Mouse (Mus musculus) spleen, postnatal 10 days (tissue): ENCODE results near the gene Rgl3.

Experiments
- DNase-seq, 2 experiments: peaks; one replicate each; pipeline ENCODE4 v3.0.0; 2021 to 2022; ENCODE audit warnings: low spot score in 2 of 2

Gene Rgl3

DNA sequence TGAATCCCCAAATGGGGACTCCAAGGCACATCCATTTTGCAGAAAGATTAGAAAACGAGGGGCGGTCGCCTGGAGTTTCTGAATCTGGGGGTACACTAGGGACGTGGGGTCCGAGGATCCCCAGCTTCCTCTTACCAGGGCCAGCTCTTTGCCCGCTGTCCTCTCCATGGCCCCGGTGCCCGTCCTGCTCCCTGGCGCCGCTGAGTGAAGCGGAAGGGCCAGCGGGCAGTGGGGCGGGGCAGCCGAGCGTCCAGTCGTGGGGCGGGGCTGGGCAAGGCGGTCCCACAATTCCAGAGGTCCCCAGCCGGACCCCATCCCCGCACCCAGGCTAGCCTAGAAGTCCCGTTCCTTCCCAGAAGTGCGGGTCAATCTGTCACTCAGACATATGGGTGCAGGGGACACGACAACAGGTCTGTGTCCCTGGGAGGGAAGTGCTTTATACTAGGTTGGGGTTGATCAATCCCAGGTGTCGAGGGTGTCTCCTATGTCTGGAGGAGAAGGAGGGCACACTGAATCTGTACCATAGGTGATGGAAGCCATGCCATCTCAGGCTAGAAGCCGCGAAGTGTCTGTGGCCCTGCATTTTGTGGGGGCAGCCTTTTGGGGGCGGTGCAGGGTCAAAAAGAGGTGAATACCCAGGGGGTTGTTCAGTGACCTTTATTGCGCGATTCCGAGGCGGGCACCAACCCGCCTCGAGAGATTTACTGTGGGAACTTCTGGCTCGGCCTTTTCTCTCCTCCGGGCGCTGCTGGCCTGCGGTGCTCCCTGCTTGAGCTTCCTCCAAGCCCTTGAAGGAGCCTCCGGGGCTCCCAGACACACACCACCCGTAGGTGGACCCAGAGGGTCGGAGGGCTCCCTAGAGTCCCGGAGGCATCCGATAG lies at the start of gene Rgl3:
Gene Rgl3, minus strand, starts transcription at position 217 of the 881 bp plus-strand sequence.
- DNase-seq = no peak

DNA sequence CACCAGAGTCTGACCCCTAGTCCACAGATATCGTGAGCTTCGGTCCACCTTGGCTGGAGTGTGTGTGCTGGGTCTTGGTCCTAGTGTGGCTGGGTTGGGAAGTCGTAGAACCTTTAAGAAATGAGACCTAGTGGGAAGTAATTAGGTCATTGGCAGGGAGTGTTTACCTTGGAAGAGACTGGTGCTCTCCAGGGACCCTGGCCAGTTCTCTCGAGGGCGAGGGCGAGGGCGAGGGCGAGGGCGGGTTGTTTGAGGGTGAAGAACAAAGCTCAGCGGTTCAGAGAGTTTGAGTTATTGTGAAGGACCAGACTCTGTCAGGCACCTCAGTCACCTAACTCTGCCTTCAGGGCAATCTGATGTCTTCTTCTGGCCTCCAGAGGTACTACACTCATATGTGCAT lies 48.6 kb upstream of the Rgl3 start:
- DNase-seq = no peak

DNA sequence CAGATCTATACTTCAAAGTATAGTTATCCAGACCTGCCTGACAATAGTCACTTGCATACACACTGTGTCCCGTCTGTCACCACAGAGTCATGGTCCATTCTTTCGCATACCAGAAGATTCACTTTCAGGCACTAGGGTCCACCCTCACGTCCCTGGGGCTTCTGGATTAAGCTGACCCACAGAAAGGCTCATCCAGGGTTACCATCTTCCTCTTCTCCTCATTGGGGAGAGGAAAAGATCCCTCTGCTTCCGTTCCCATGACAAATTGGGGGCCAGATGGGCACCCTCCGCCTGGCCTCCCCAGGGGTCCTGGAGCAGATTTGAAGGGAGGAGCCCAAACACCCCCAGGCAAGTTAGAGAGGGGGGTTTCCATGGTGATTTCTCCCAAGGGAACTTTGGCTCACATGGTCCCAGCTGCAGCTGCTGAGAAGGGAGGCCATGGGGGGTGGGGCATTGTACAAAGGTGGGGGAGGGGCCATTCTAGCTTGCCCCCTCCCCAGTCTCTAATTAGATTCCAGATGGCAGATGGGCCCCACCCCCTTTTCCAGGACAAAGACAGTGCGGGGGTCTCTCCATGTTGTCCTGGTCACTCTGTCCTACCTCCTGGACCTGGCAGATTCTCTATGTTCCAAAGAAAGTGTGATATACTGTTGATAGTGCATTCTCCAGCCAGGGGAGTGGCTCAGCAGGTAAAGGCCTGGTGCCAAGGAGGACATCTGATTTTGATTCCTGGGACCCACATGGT lies 46.2 kb upstream of the Rgl3 start:
- no peak for DNase-seq

DNA sequence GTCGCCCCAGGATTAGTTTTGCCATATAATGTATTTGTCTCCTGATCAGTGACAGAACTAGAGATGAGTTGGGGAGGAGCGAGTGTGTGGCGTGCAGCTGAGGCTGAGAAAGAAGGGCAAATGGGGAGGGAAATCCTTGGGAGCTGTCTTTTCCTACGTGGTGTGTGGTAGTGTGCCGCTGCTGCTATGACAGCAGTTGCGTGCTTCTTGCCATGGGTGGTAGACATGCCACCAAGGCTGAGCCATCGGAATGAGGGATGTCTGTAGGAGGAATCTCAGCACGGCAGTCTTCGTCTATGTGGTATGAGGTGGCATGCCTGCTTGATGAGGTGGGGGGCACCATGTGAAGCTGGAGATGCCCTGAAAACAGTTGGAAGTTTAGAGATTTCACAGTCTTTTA lies 41.1 kb upstream of the Rgl3 start:
- DNase-seq = no peak

DNA sequence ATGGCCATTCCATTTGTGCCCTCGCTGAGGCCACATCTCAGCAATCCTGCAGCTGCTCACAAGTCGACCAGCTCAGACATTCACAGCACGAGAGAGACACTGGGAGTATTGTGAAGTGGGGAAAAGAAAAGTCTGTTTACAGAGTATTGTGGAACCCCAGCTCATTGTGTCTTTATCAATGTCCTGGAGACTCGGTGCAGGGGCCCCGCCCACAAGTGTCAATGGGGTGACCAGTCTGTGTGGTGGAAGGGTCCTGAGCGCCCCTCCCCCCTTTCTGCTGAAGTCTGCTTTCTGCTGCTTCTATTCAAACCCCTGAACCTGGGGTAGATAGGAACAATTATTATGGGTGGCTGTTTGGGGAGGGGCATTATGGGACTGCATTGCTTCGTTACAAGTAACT lies 39.2 kb upstream of the Rgl3 start:
- DNase-seq = no peak

DNA sequence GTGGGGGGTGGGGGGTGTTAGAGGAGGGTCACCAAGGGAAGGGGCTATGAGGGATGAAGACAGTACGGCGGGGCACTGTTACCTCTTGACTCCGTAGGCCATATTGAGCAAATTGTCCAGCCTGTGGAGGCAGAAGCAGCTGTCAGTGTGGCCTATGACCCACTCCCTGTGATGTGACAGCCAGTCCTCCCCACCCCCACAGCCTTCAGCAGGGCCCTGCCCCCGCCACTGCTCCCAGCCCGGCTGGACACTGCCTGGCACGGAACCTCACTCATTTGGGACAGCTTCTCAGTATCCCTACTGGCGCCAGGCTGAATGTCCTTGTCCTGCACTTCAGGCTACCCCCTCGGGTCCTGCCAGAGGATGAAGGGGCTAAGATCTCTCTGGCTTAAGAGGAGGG lies 35.3 kb upstream of the Rgl3 start:
- no peak for DNase-seq

DNA sequence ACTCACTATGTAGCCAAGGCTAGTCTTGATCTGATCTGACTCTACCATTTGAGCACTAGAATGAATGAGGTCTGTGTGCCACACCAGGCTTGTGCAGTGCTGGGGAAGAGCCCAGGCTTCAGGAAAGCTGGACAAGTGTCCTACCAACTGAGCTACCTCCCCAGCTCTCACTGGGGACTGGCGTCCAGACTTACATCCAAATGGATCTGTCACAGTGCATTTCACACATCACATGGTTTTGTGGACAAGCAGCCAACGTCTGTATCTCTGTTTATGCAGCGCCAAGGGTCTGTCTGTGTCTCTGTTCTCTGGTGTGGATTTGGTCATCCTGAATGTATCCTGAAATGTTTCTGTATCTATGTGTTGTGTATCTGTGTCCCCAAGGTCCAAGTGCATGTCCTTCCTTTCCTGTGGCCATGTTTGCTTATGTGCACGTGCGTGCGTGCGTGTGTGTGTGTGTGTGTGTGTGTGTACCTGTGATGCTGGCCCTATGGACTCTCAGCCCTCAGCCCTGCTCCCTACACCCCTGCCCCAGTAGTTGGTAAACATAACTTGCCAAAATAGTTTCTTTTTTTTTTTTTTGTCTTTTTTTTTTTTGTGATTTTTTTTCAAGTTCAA lies 28.1 kb upstream of the Rgl3 start:
- no peak for DNase-seq

DNA sequence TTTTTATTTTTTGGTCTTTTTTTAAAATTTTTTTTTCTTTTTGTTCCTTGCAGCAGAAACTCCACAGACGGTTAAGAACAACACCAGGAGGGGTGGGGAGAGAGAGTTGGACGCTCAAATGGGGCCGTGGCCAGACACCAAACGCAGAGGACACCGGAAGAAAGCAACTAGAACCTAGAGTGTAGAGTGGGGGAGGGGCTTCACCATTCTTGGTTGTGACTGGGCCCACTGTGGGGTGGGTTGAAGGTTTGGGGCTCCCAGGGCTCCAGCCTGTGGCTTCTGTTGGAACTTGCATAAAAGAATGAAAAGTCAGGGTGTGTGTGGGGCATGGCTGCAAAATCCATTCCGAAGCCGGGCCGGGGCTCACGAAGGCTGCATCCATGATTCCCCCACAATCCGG lies 27.0 kb upstream of the Rgl3 start:
- DNase-seq = no peak

DNA sequence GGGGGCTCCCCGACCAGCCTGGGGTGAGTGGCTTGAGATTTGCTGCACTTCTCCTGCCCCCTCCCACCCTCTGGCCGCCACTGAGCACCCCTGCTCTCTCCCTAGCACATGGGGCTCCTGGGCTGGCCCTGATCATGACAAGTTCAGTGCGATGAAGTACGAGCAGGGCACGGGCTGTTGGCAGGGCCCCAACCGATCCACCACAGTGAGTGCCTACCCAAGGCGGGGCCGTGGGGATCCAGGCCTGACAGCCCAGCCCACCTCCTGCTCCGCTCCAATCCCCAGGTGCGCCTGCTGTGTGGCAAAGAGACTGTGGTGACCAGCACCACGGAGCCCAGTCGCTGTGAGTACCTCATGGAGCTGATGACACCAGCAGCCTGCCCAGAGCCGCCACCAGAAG lies 23.5 kb upstream of the Rgl3 start:
- no peak for DNase-seq

DNA sequence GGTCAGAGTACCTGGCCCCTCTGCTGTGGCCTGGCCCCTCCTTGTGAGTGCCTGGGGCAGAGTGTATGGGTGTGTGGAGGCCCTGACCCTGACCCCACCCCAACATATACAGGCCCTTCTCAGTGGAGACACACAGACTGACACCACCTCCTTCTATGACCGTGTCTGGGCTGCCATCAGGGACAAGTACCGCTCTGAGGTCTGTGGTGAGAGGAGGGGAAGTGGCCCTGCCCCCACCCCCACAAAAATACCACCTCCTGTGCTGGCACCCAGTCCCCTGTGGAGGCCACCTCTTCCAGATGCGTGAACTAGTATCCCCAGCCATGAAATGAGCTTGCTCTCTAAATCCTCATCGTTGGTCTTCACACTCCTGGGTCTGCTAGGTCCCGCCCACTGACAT lies 21.8 kb upstream of the Rgl3 start:
- no peak for DNase-seq

DNA sequence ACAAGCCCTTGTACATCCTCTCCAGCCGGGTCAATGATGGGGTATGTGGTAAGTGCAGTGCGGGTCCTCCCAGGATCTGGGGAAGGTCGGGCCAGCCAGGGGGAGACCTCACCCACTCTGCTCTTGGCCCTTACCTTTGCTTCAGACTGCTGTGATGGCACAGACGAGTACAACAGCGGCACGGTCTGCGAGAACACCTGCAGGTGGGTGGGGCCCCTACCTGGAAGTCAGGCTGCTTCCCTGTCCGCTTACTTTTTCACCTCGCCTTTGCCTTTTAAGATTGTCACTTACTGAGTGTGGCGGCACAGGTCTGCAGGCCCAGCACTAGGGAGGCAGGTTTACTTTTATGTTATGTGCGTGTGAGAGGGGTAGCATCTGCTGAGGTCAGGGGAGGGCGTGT lies 15.3 kb upstream of the Rgl3 start:
- no peak for DNase-seq

DNA sequence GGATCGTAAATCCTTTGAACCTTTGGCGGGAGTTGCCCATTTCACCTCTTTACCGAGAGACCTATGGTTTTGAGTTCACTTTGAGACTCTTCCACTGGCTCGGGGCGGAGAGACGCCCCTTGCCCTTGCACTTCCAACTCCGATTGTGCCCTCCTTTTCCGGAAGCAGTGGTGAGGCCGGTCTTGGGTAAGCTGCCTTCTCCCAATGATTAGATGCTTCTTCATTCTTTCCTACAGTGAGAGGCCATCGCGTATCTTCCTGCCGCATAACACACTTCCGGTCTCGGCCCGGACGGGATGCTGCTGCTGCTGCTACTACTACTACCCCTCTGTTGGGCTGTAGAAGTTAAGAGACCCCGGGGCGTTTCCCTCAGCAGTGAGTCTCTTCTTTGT lies 13.9 kb upstream of the Rgl3 start:
- DNase-seq = peak in 1 of 2 experiments; percentile 59

DNA sequence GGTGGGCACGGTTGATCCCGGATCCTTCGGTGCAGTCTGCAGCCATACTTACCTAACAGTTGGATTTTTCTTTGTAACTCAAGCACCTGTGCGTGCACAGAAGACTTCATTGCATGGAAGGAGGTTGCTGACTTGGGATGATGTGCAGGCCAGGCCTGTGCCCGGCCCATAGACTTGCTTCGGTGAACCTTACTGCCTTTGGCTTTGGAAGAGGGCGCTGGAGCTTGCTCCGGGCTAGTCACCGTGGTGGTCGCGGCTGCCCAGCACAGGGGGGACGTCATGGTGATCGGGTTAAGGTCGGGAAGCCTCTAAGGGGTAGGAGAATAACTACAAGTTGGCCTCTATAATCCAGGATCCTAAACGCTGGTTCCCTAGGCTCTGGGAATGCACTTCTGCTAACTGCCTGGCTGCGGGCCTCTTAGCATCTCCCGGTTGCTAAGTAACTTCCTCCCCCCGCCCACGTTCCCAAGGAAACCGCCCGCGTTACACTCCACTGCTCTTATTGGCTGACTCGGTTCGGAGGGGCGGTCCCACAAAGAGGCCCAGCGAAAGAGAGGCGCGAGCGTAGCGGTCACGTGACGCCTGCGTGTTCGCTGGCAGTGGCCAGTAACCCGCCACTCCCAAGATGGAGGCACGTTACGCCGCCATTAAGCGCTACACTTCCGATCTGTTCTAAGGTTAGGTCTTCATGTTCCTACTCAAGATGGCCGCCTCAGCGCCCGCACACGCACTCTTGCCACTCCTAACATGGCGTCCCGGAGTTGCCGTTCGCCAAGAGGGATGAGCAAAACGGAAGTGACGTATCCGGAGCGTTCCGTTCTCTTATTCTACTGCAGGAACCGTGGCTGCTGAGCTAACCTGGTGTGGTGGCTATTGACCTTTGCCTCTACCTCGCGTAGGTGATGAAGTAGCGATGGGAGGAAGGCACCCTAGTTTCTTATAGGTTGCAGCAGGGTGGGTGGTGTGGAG lies 13.2 kb upstream of the Rgl3 start, which contains the start of the genes Ccdc151 and Prkcsh:
Gene Ccdc151, minus strand, starts transcription at position 441 of the 969 bp plus-strand sequence.
Gene Prkcsh, plus strand, starts transcription at position 613 of the 969 bp plus-strand sequence.
- DNase-seq = peak; percentile 96 to 99

DNA sequence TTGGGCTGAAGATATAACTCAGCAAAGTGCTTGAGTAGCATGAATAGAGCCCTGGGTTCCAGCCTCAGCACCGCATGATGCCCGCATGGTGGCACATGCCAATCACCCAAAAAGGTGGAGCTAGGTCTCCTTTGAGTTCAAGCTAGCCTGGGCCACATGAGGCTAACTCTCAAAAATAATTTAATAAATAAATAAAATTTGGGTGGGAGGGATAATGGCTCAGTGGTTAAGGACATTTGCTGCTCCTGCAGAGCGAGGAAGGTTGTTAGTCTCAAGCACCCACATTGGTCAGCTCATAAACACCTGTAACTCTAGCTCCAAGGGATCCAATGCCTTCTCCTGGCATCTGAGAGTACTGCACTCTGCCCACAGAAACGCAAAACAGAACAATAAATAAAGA lies 12.4 kb upstream of the Rgl3 start:
- DNase-seq = no peak

DNA sequence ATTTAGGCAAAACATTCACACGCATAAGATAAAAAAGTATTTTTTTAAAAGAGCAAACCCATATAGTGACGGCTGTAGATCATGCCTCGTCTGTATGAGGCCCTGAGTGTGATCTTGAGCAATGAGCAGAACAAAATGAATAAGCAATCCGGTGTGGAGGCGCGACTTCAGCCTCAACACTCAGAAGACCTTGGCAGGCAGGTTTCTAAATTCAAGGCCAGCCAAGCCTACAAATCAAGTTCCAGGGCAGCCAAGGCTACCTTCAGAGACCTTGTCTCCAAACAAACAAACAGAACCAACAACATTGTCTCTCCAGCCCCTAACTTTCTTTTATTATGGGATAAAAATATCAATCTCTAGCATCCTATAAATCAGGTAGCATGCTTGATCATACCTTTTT lies 11.1 kb upstream of the Rgl3 start:
- no peak for DNase-seq

DNA sequence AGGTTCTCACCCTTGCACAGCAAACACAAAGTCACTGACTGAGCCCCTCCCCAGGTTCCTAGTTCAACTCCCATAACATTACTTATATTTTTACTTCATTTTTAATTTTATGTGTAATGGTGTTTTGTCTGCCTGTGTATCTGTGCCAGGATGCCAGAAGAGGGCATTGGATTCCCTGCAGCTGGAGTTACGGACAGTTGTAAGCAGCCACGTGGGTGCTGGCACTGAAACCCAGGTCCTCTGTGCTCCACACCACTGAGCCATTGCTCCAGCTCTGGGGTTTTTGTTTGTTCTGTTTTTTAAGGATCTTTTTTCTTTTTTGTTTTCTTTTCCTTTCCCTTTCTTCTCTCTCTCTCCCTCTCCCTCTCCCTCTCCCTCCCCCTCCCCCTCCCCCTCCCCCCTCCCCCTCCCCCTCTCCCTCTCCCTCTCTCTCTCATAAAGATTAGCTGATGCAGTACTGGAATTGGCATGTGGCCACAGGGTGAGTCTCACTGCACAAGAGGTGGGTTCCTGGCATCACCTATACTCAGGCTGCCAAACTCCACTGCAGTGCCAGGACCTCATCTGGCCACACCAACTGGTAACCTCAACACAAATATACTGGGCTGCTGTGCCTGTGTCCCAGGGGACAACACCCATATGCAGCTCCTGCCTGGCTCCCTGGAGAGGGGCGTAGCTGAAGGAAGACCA lies 7.1 kb upstream of the Rgl3 start:
- no peak for DNase-seq

DNA sequence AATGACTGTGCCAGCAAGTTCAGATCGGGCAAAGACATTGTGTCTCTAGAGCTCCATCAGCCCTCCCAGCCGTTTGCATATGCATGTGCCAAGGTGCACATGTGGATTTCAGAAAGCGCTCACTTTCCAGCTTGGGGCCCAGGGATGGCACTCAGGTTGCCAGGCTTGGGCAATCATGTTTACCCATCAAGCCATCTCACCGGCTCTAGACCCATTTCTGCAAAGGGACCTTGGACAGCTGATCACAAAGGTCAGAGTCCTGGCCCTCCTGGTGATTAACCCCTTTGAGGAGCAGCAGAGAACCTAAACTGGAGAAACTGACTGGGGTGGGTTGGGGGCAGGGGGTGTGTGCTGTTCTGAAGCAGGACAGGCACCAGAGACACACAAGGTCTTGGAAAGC lies 3.0 kb upstream of the Rgl3 start:
- no peak for DNase-seq

DNA sequence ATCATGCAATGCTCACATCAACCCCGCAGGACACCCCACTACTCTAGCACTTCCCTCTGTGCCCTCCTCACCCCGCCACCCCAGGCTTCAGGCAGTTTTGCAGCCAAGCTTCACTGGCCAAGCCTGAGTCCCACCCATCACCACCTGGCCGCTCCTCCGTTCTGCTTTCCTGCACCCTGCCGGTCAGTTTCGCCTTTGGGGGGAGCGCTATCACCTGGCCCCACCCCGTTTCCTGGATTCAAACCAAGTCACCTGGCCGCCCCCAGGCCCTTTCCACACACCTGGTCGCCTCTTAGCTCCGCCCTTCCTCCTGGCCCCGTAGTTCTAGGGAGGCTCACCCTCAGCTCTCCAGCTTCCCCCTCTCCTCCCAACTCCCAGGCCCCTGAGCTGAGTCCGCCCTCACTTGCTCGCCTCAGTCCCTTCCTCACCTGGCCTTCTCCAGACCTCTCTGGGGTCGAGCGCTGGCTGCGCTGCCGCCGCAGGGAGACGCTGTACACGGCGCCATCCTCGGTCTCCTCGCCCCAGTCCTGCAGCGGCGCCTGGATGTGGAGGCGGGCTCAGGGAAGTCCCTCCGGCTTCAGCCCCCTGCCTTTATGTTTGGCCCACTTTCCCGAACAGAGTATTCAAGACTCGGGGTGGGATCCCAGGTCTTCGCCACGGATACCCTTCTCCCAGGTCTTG lies 685 bp downstream of the Rgl3 start:
- DNase-seq = peak in 1 of 2 experiments; percentile 37

DNA sequence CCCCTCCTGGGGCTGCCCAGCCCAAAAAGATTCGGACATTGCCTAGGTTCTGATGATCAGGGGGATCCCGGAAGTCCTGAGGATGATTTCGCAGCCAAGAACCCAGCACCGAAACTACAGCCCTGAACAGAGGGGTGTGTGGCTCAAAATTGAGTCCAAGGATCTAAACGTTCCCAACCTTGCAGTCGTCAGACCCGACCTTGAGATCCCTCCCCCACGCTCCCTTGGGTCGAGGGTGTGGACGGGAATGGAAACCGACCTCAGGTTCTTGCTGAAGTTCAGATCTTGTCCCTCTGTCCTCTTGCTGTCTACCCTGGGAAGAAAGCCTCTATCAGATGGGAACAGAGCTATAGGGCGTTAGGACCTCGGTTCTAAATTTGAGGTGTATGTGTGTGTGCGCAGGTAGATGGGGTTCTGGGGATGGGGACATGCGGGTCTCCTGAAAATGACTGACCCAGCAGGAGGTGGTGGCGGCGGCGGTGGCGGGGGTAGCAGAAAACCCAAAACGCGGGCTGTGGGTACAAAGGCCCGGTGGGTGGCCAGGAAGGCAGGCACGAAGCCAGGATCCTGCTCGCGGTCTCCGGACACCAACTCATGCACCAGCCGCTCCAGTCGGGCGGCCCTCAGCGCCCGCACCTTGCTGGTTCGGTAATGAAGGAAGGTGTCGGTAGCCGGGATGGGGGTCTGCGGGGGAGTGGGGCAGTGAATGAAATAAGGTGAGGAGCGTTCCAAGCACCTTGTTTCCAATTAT lies 1.5 kb downstream of the Rgl3 start:
- DNase-seq = no peak
